Mouse (Mus musculus): ENCODE results near the gene Hist1h1e. TPM values are rescaled to one million over a fixed set of nuclear protein-coding genes. Genes with fewer than 3 reads are reported as not detected.
"Not testable (repeated sequence)": the region's sequence is repeated elsewhere in the genome, so short reads cannot be mapped to it uniquely, and the experiment has no call there.

Hist1h1e gene
- polyA plus RNA-seq, 1 experiment: 0.41 TPM

DNA sequence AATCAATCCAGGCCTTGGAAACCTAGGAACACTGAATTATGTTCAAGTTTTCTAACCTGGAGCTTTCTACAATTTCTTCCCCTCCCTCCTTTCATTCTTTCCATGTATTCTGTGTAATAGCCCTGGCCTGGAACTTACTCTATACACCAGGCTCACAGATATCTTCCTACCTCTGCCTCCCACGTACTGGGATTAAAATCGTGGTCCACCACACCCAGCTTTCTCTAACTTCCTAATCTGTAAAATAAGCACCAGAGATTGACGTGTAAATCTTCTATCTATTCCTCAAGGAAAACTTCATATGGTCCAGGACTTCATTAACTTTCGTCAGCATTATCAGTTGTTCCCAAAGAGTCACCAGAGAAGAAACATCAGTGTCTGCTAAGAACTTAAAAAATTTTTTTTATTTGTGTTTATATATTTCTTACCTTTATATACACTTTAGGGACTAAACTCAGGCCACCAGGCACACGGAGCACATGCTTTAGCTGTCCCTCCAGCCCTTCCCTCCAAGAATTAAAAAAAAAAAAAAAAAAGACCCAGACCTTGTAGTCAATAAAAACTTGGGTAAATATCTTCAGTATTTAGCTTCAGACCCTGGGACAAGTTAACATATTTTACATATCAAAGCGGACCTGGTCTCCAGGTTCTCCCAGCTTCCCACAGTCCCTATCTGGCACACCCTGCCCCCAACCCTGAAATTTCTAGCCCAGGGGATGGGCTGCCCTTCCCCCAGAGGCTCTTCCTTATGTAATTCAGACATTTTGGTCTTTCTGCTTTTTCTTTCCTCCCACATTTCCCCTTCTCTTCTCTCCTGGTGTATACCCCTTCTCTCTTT, 39.9 kb downstream of the Hist1h1e start:
- Histone ChIP-seq H3K27me3 (ENCODE audit: control insufficient read depth, insufficient read depth, low read length) (no peaks in the 10 kb centered on the region), H3K4me3 (ENCODE audit: control insufficient read depth, low read depth, low read length) (no peak overlapping the region), H3K4me1 (ENCODE audit: control insufficient read depth, insufficient read depth, low read length) (peaks cover 8% of the 10 kb centered on the region; the same call in 1 of the 2 replicates), H3K36me3 (ENCODE audit: control insufficient read depth, insufficient read depth, low read length) (no peaks in the 10 kb centered on the region), H3K27ac (ENCODE audit: control insufficient read depth, insufficient read depth, low read depth, low read length) (no peak overlapping the region)
- no peak for TF ChIP-seq POLR2A (IDR thresholded peaks at IDR 0.05; ENCODE audit: control insufficient read depth, low read depth, low read length)
- no peak for TF ChIP-seq CTCF (IDR thresholded peaks at IDR 0.05; ENCODE audit: control insufficient read depth, insufficient read depth, insufficient replicate concordance, low read depth, low read length)

- Histone ChIP-seq H3K4me3 (ENCODE audit: control insufficient read depth, low read depth, low read length) (peak within 1 kb of the TSS; percentile 60), H3K4me1 (ENCODE audit: control insufficient read depth, insufficient read depth, low read length) (peaks cover 7% of the 10 kb centered on the region; the same call in 1 of the 2 replicates), H3K36me3 (ENCODE audit: control insufficient read depth, insufficient read depth, low read length) (no peaks in the 10 kb centered on the region), H3K27me3 (ENCODE audit: control insufficient read depth, insufficient read depth, low read length) (no peaks in the 10 kb centered on the region; the same call in 1 of the 2 replicates), H3K27ac (ENCODE audit: control insufficient read depth, insufficient read depth, low read depth, low read length) (no peak within 1 kb of the TSS; the same call in 1 of the 2 replicates)
- TF ChIP-seq POLR2A (IDR thresholded peaks at IDR 0.05; ENCODE audit: control insufficient read depth, low read depth, low read length) (peak; percentile 96), CTCF (IDR thresholded peaks at IDR 0.05; ENCODE audit: control insufficient read depth, insufficient read depth, insufficient replicate concordance, low read depth, low read length) (no peak)
Observed at GRCm38 (mm10) chr13:23581408-23582218, 40.7 kb downstream of the Hist1h1e start, which contains the start of gene Hist1h4d. Hist1h4d (plus strand) TSS chr13:23581598.

DNA sequence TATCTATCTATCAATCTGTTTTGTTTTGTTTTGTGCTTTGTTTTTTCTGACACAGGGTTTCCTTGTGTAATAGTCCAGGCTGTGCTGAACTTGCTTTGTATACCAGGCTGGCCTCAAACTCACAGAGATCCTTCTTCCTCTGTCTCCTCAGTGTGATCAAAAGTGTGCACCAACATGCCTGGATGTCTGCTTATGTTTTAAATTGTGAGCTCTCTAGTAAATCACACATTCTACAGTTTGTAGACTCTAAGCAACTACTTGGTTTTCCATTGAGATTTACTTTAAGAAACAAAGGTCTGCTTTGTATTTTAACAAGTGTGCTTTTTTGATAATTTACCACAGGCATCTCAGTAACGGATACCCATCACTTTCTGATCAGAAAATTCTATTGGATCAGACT, 44.5 kb downstream of the Hist1h1e start:
- H3K27ac ChIP-seq (ENCODE audit: control insufficient read depth, insufficient read depth, low read depth, low read length): no peak overlapping the region
- H3K36me3 ChIP-seq (ENCODE audit: control insufficient read depth, insufficient read depth, low read length): no peaks in the 10 kb centered on the region
- H3K4me3 ChIP-seq (ENCODE audit: control insufficient read depth, low read depth, low read length): no peak overlapping the region
- H3K4me1 ChIP-seq (ENCODE audit: control insufficient read depth, insufficient read depth, low read length): peaks cover 6% of the 10 kb centered on the region
- no peaks in the 10 kb centered on the region; the same call in 1 of the 2 replicates for H3K27me3 ChIP-seq (ENCODE audit: control insufficient read depth, insufficient read depth, low read length)
- TF ChIP-seq CTCF (IDR thresholded peaks at IDR 0.05; ENCODE audit: control insufficient read depth, insufficient read depth, insufficient replicate concordance, low read depth, low read length): no peak
- no peak for TF ChIP-seq POLR2A (IDR thresholded peaks at IDR 0.05; ENCODE audit: control insufficient read depth, low read depth, low read length)

GRCm38 (mm10) chr13:23576906-23577639, 45.3 kb downstream of the Hist1h1e start:
- Histone ChIP-seq H3K27ac (ENCODE audit: control insufficient read depth, insufficient read depth, low read depth, low read length) (no peak overlapping the region), H3K27me3 (ENCODE audit: control insufficient read depth, insufficient read depth, low read length) (no peaks in the 10 kb centered on the region; the same call in 1 of the 2 replicates), H3K4me3 (ENCODE audit: control insufficient read depth, low read depth, low read length) (no peak overlapping the region), H3K36me3 (ENCODE audit: control insufficient read depth, insufficient read depth, low read length) (no peaks in the 10 kb centered on the region), H3K4me1 (ENCODE audit: control insufficient read depth, insufficient read depth, low read length) (peaks cover 6% of the 10 kb centered on the region)
- TF ChIP-seq POLR2A (IDR thresholded peaks at IDR 0.05; ENCODE audit: control insufficient read depth, low read depth, low read length) (no peak), CTCF (IDR thresholded peaks at IDR 0.05; ENCODE audit: control insufficient read depth, insufficient read depth, insufficient replicate concordance, low read depth, low read length) (no peak)

DNA sequence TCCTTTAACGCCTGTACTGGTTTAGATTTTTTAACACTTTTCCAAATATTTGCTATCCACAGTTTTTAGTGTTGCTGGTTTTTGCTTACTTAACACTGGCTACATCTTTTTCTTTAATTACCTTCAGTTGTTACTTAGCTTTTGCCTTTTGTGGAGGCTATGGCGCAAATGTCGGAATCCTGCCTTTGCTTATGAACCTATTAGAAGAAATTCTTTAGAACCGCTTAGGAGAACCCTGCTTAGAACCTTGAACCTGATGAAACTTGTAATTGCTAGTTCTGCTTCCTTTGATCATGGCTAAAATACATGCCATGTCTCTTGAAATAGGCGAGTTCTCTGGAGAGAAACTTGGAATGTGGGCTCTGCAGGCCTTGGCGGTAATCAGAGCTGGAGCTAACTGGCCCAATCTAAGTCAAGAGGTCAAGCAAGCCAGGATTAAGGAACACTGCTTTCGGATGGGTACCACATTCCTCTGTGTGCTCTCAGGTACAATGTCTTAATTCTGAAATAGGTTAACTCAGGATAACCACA, 45.9 kb downstream of the Hist1h1e start:
- no peak overlapping the region for H3K27ac ChIP-seq (ENCODE audit: control insufficient read depth, insufficient read depth, low read depth, low read length)
- no peak for TF ChIP-seq POLR2A (IDR thresholded peaks at IDR 0.05; ENCODE audit: control insufficient read depth, low read depth, low read length)
- TF ChIP-seq CTCF (IDR thresholded peaks at IDR 0.05; ENCODE audit: control insufficient read depth, insufficient read depth, insufficient replicate concordance, low read depth, low read length): no peak
- H3K36me3 ChIP-seq (ENCODE audit: control insufficient read depth, insufficient read depth, low read length): no peaks in the 10 kb centered on the region
- no peak overlapping the region for H3K4me3 ChIP-seq (ENCODE audit: control insufficient read depth, low read depth, low read length)
- peaks cover 6% of the 10 kb centered on the region for H3K4me1 ChIP-seq (ENCODE audit: control insufficient read depth, insufficient read depth, low read length)
- H3K27me3 ChIP-seq (ENCODE audit: control insufficient read depth, insufficient read depth, low read length): no peaks in the 10 kb centered on the region; the same call in 1 of the 2 replicates

DNA sequence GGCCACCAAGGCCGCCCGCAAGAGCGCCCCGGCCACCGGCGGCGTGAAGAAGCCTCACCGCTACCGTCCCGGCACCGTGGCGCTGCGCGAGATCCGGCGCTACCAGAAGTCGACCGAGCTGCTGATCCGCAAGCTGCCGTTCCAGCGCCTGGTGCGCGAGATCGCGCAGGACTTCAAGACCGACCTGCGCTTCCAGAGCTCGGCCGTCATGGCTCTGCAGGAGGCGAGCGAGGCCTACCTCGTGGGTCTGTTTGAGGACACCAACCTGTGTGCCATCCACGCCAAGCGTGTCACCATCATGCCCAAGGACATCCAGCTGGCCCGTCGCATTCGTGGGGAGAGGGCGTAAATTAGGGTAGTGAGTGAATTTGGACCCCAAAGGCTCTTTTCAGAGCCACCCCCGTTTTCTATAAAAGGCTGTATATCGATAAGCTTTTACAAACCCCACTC, 46.5 kb downstream of the Hist1h1e start:
- H3K27me3 ChIP-seq (ENCODE audit: control insufficient read depth, insufficient read depth, low read length); H3K27ac ChIP-seq (ENCODE audit: control insufficient read depth, insufficient read depth, low read depth, low read length); H3K36me3 ChIP-seq (ENCODE audit: control insufficient read depth, insufficient read depth, low read length); H3K4me1 ChIP-seq (ENCODE audit: control insufficient read depth, insufficient read depth, low read length): not testable (repeated sequence)
- H3K4me3 ChIP-seq (ENCODE audit: control insufficient read depth, low read depth, low read length): peak overlapping the region; percentile 47

Measured in testis, adult 2 months (tissue).